Mouse (Mus musculus): ENCODE data around the gene Fam208b.

DNA sequence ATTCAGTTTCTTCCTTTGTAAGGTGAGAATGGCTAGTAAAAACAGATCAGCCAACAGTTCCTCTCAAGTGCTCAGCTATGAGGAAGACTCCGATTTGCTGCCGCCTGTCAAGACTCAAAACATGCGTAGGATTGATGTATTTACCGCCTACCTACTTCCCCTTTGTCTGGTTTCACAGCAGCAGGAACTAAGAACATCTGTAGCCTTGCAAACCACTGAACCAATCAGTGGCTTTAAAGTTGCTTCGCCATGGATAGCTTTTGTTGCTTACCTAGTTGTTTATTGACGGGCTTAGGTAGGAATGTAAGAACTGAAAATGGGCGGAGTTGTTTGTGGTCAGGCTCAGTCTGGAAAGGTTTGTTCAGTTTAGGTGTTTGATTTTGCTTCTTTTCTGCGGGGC is 84.6 kb downstream of the Fam208b start:
- TF ChIP-seq CTCF (IDR thresholded peaks at IDR 0.05; ENCODE audit: insufficient read depth, low read length) (no peak), POLR2A (IDR thresholded peaks at IDR 0.05; ENCODE audit: borderline replicate concordance, extremely low read depth, low read depth, low read length) (no peak)
